Comparison of ENCODE assay signal across 8 mouse cellular contexts in genomic region chr14:55721700-55722437, GRCm38 (mm10). TPM values are rescaled to one million over a fixed set of nuclear protein-coding genes. Genes with fewer than 3 reads are reported as not detected.
A peak's percentile ranks its signal among the peaks of the same experiment; 100 is the strongest.
DNase-seq lines count a peak whose midpoint lies in the region; ATAC-seq and TF ChIP-seq lines count a peak whose summit lies in the region.

TSS of gene Rabggta (minus strand) at chr14:55722263.

- peaks cover 0 to 14% of the 10 kb centered on the region in 2 experiments; a peak in 2 of 4 replicates for H3K36me3 ChIP-seq in MEL (ENCODE audit: control insufficient read depth in 1 of 2, insufficient read depth in 2 of 2, low read length in 2 of 2)
- peaks cover 12% of the 10 kb centered on the region for H3K36me3 ChIP-seq in lung, embryonic 16.5 days (ENCODE audit: control insufficient read depth, insufficient read depth, low read length)

- H3K9me3 ChIP-seq in MEL (replicated peaks; ENCODE audit: insufficient read depth, low read length) = no peaks in the 10 kb centered on the region
- no peaks in the 10 kb centered on the region for H3K9me3 ChIP-seq in lung, embryonic 16.5 days (ENCODE audit: control insufficient read depth, low read length)

- peak; percentile 97 for DNase-seq in MEL (ENCODE audit: low read depth, low spot score)
- peak; percentile 93 to 94 for DNase-seq in cerebellum, adult 2 months
- peak; percentile 92 for DNase-seq in forelimb bud, embryonic 11.5 days (ENCODE audit: low read depth, low spot score)
- DNase-seq in layer of hippocampus, adult 9-10 months (ENCODE audit: low spot score) = peak; percentile 72
- DNase-seq in ovary, postnatal 10 days (ENCODE audit: low spot score) = peak; percentile 79
- DNase-seq in thymus, postnatal 10 days (ENCODE audit: low spot score in 2 of 2) = peak; percentile 96 to 97

- H3K9ac ChIP-seq in MEL (ENCODE audit: control insufficient read depth, low read depth, low read length, poor library complexity, severe bottlenecking) = peak within 1 kb of the TSS; percentile 83
- H3K9ac ChIP-seq in lung, embryonic 16.5 days (ENCODE audit: low read length) = peak within 1 kb of the TSS; percentile 90

- TF ChIP-seq RAD21 in MEL (IDR thresholded peaks at IDR 0.05; ENCODE audit: low read depth, low read length) = no peak; the same call in 1 of the 2 replicates

- H3K4me2 ChIP-seq in lung, embryonic 16.5 days (ENCODE audit: low read depth, low read length) = peak within 1 kb of the TSS; percentile 73

- peak; percentile 62 to 76; a peak in 3 of 4 replicates for TF ChIP-seq POLR2A in MEL (IDR thresholded peaks at IDR 0.05; ENCODE audit: control insufficient read depth in 1 of 2, insufficient read depth in 1 of 2, low read depth in 1 of 2, low read length in 2 of 2, poor library complexity in 1 of 2)
- TF ChIP-seq POLR2A in cerebellum, adult 2 months (IDR thresholded peaks at IDR 0.05; ENCODE audit: borderline replicate concordance, insufficient read depth, low read length) = peak; percentile 45; the same call in 1 of the 2 replicates

- H3K27ac ChIP-seq in MEL (ENCODE audit: control insufficient read depth, low read depth, low read length) = peak within 1 kb of the TSS; percentile 88
- H3K27ac ChIP-seq in cerebellum, adult 2 months (ENCODE audit: insufficient read depth, low read length) = peak within 1 kb of the TSS; percentile 26; the same call in 1 of the 2 replicates
- H3K27ac ChIP-seq in lung, embryonic 16.5 days (ENCODE audit: low read length) = peak within 1 kb of the TSS; percentile 88

- ATAC-seq in hematopoietic stem cell, adult 5-6 weeks (replicated peaks in 1 of 2; ENCODE audit: insufficient read depth in 1 of 2, low FRiP score in 2 of 2, low TSS enrichment in 1 of 2, low read depth in 1 of 2, poor library complexity in 2 of 2, severe bottlenecking in 2 of 2) = peak; percentile 70 to 71
- peak; percentile 97 for ATAC-seq in lung, embryonic 16.5 days (ENCODE audit: low read depth)

- H3K79me2 ChIP-seq in MEL (ENCODE audit: control insufficient read depth, insufficient read depth, low read length, poor library complexity) = peaks cover 2% of the 10 kb centered on the region; the same call in 1 of the 2 replicates

- H3K4me3 ChIP-seq in MEL (ENCODE audit: control insufficient read depth in 1 of 2, insufficient read depth in 1 of 2, low read depth in 2 of 2, low read length in 2 of 2) = peak within 1 kb of the TSS; percentile 84 to 90
- H3K4me3 ChIP-seq in cerebellum, adult 2 months (replicated peaks; ENCODE audit: insufficient read depth, low read depth, low read length) = peak within 1 kb of the TSS; percentile 96
- H3K4me3 ChIP-seq in lung, embryonic 16.5 days (ENCODE audit: low read length) = peak within 1 kb of the TSS; percentile 88

- peaks cover 11 to 12% of the 10 kb centered on the region in 2 experiments for H3K4me1 ChIP-seq in MEL (ENCODE audit: control insufficient read depth in 1 of 2, insufficient read depth in 2 of 2, low read length in 2 of 2)
- peaks cover 4% of the 10 kb centered on the region; the same call in 1 of the 2 replicates for H3K4me1 ChIP-seq in cerebellum, adult 2 months (ENCODE audit: control insufficient read depth, insufficient read depth, low read length)
- H3K4me1 ChIP-seq in lung, embryonic 16.5 days (replicated peaks; ENCODE audit: control insufficient read depth, insufficient read depth, low read length) = peaks cover 6% of the 10 kb centered on the region

- peak in 1 of 2 experiments; percentile 38; a peak in 3 of 4 replicates for TF ChIP-seq EP300 in MEL (IDR thresholded peaks at IDR 0.05; ENCODE audit: low read depth in 1 of 2, low read length in 2 of 2)

- WGBS in cerebellum, adult 2 months = under 1% methylated on average over 48 of the region's 50 CpGs
- under 1% methylated on average over 48 of the region's 50 CpGs for WGBS in lung, embryonic 16.5 days

- TF ChIP-seq CTCF in MEL (IDR thresholded peaks at IDR 0.05 in 2 of 3, conservative IDR thresholded peaks at IDR 0.05 in 1 of 3; ENCODE audit: control insufficient read depth in 1 of 3, insufficient read depth in 1 of 3, low read depth in 2 of 3, low read length in 3 of 3, poor library complexity in 1 of 3, severe bottlenecking in 1 of 3) = peak; percentile 73 to 95 (median 92)
- peak; percentile 87 for TF ChIP-seq CTCF in cerebellum, adult 2 months (IDR thresholded peaks at IDR 0.05; ENCODE audit: borderline replicate concordance, insufficient read depth, low read depth, low read length)

- H3K27me3 ChIP-seq in MEL (ENCODE audit: control insufficient read depth in 1 of 2, insufficient read depth in 2 of 2, low read length in 2 of 2) = no peaks in the 10 kb centered on the region
- H3K27me3 ChIP-seq in cerebellum, adult 2 months (ENCODE audit: control insufficient read depth, insufficient read depth, low read length) = no peaks in the 10 kb centered on the region
- H3K27me3 ChIP-seq in lung, embryonic 16.5 days (ENCODE audit: control insufficient read depth, insufficient read depth, low read depth, low read length) = no peaks in the 10 kb centered on the region

TF ChIP-seq in MEL, 35 proteins besides CTCF, POLR2A, EP300 and RAD21:
- TF ChIP-seq ZNF384 (IDR thresholded peaks at IDR 0.05; ENCODE audit: low read depth, low read length) (no peak), JUND (IDR thresholded peaks at IDR 0.05; ENCODE audit: low read depth, low read length) (no peak), MAZ (IDR thresholded peaks at IDR 0.05; ENCODE audit: low read depth, low read length) (peak; percentile 91), CHD1 (IDR thresholded peaks at IDR 0.05; ENCODE audit: low read depth, low read length) (no peak), ETS1 (IDR thresholded peaks at IDR 0.05; ENCODE audit: low read depth, low read length) (peak; percentile 64; the same call in 1 of the 2 replicates), E2F4 (IDR thresholded peaks at IDR 0.05; ENCODE audit: borderline replicate concordance, low read depth, low read length) (no peak), MYB (IDR thresholded peaks at IDR 0.05; ENCODE audit: low read depth, low read length) (no peak), ZMIZ1 (IDR thresholded peaks at IDR 0.05; ENCODE audit: low read depth, low read length) (peak; percentile 50; the same call in 1 of the 2 replicates), HCFC1 (IDR thresholded peaks at IDR 0.05; ENCODE audit: low read depth, low read length) (peak; percentile 87), TBP (IDR thresholded peaks at IDR 0.05; ENCODE audit: low read depth, low read length) (peak; percentile 79), TCF12 (IDR thresholded peaks at IDR 0.05; ENCODE audit: low read depth, low read length) (peak; percentile 73), MYC (IDR thresholded peaks at IDR 0.05; ENCODE audit: low read depth, low read length) (peak; percentile 62), USF1 (IDR thresholded peaks at IDR 0.05; ENCODE audit: low read depth, low read length) (peak; percentile 41), GATA1 (IDR thresholded peaks at IDR 0.05; ENCODE audit: low read depth, low read length) (no peak), BHLHE40 (IDR thresholded peaks at IDR 0.05; ENCODE audit: borderline replicate concordance, low read depth, low read length) (no peak), CHD2 (IDR thresholded peaks at IDR 0.05; ENCODE audit: low read length) (no peak), TAL1 (IDR thresholded peaks at IDR 0.05; ENCODE audit: low read length) (no peak), SIN3A (IDR thresholded peaks at IDR 0.05; ENCODE audit: low read length) (peak; percentile 85), ELF1 (IDR thresholded peaks at IDR 0.05; ENCODE audit: low read depth, low read length) (peak; percentile 81), NELFE (IDR thresholded peaks at IDR 0.05; ENCODE audit: low read depth, low read length) (peak; percentile 60), MXI1 (IDR thresholded peaks at IDR 0.05; ENCODE audit: low read depth, low read length) (peak; percentile 93), ZC3H11A (IDR thresholded peaks at IDR 0.05; ENCODE audit: low read depth, low read length) (no peak), MEF2A (IDR thresholded peaks at IDR 0.05; ENCODE audit: extremely low read depth, insufficient replicate concordance, low read depth, low read length, poor library complexity, severe bottlenecking) (no peak), RCOR1 (IDR thresholded peaks at IDR 0.05; ENCODE audit: low read depth, low read length) (0 out of 2 replicates have a peak, but pooled peaks have one; percentile 4), SMC3 (IDR thresholded peaks at IDR 0.05; ENCODE audit: low read depth, low read length) (peak; percentile 29), POLR2AphosphoS2 (IDR thresholded peaks at IDR 0.05; ENCODE audit: low read length) (no peak; the same call in 1 of the 2 replicates), GABPA (IDR thresholded peaks at IDR 0.05; ENCODE audit: low read depth, low read length) (peak; percentile 75; the same call in 1 of the 2 replicates), MAX (IDR thresholded peaks at IDR 0.05; ENCODE audit: low read length) (peak; percentile 51; the same call in 1 of the 2 replicates)

RNA-seq across cellular contexts. Expression of gene Rabggta, which starts in this region (rescaled TPM):
- 21.8 and 22.8 TPM in 2 replicates for total RNA-seq in MEL (2012; rRNA removed)
- 10 to 100 TPM in 1 of 2 experiments, not detected in 1; 32.0 TPM for polyA plus RNA-seq in MEL (2012; ENCODE audit: insufficient read depth in 1 of 2, insufficient read length in 2 of 2, low read depth in 1 of 2, low replicate concordance in 2 of 2, missing spikeins in 1 of 2)
- polyA plus RNA-seq in cerebellum, adult 2 months (2012; rRNA removed) = 64.1 and 66.8 TPM in 2 replicates
- total RNA-seq in hematopoietic stem cell, adult 5-6 weeks (2017) = 17.2 and 17.9 TPM in 2 replicates
- polyA plus RNA-seq in lung, embryonic 16.5 days (2015; fragmentation: Nextera tagmentation; extraction: Ambion mirVana) = 34.2 and 35.0 TPM in 2 replicates

Comparison
In these comparisons a context has a peak if more than half of its experiments do, and no peak if none do; other contexts are left out.
1. Peak in every context shown above with its lines: DNase-seq, ATAC-seq, H3K4me3 ChIP-seq and H3K27ac ChIP-seq.
2. H3K27ac ChIP-seq: peak in every context shown above with its lines; median percentile 88 in MEL; 88 in lung, embryonic 16.5 days; 26 in cerebellum, adult 2 months.